Mouse (Mus musculus) ovary, postnatal 14 days (tissue): ENCODE results near the gene H2-Eb2.

ENCODE experiments used
- DNase-seq: peaks from one replicate; pipeline ENCODE4 v3.0.0; 2022; ENCODE audit warnings: low spot score

The H2-Eb2 gene

DNA sequence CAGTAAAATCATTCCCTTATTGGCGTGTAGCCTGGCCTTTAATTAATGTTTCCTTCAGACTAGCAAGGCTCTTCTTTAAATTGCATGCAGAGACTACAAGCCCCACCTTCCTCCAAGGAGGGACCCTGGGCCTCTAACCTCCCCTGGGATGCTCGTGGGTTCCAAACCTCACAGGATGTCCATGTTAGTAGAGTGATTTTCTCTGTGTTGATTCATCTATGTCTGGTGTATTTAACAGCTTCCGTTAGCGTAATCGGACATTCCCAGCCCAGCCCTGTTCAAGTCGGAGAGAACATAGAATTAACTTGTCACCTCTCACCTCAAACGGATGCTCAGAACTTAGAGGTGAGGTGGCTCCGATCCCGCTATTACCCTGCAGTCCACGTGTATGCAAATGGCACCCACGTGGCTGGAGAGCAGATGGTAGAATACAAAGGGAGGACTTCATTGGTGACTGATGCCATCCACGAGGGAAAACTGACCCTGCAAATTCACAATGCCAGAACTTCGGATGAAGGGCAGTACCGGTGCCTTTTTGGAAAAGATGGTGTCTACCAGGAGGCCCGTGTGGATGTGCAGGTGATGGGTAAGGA is 37.6 kb downstream of the H2-Eb2 start:
- DNase-seq: no peak

DNA sequence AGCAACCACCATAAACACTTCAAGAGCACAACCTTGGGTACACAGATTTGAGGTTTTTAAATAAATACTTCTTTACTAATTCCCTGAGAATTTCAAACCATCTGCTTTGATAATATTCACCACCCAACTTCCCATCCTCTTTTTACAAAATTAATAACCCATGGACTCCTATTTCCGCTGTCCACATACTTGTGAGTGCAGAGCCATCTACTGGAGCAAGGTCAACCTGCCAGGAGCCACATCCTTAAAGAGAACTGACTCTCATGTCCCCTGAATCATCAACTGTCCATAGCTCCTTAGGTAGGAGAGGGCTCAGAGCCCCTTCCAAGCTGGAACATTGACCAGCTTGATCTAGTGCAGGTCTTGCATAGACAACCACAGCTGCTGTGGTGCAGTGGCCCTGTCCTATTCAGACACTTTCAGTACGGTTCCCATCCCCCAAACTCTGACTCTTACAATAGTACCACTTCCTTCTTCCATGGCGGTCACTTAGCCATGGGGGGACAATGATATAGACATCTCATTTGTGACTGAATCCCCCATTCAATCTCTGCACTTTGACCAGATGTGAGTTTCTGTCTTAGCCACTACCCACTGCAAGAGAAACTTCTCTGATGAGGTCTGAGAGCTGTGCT is 38.3 kb downstream of the H2-Eb2 start:
- no peak for DNase-seq

DNA sequence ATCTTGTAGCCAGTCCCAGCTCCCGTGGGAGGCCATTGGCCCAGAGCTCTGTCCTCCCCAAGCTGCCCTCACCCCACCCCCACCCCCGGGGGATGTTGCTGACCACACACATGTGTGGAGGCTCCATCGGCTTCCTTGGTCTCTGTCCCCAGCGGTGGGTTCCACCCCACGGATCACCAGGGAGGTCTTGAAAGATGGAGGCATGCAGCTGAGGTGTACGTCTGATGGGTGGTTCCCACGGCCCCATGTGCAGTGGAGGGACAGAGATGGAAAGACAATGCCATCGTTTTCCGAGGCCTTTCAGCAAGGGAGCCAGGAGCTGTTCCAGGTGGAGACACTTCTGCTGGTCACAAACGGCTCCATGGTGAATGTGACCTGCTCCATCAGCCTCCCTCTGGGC is 39.6 kb downstream of the H2-Eb2 start:
- no peak for DNase-seq

DNA sequence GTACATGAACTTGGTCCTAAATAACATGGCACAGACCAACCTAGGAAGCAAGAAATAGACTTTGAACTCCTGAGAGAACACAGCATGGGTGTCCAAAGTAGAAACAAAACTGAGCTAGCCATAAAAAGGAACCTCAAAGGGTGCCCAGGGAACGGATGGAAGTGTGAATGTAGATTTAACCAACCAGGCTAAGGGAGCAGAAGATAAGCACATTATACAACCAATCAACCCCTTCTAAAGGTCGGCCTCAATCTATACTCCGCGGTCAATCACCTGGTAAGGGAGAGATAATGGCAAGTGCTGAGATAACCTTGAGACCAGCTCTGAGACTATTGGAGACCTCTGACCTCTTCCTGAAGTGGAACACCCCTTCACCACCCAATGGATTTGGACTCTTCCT is 45.1 kb downstream of the H2-Eb2 start:
- DNase-seq: no peak

DNA sequence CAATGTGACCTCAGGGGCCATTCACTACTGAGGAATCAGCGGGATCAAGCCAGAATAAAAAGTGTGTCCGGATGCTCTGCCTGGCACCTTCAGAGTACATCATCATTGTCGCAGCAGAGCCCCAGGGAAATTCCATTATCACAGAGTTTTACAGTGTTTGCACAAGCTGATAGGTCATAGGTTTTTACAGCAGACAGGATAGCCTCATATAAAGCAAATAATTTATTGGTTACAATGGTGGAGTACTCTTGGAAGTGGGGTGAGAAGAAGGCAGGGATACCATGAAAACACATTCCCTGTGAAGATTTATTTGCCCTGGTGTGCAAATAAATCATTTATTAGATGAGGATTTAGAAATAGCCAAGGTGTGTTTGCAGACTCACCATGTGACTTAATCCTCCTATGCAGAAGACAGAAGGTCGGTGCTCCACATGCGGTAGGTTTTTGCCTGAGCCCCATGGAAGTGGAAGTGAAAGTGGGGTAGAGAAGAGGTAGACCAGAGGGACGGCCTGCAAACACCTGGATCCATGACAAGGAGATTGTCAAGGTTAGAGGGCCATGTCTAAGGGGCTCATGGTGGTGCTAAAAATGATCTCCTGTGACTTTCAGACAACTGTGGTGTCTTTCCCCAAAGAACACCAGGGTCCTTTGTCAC is 47.7 kb downstream of the H2-Eb2 start:
- no peak for DNase-seq

DNA sequence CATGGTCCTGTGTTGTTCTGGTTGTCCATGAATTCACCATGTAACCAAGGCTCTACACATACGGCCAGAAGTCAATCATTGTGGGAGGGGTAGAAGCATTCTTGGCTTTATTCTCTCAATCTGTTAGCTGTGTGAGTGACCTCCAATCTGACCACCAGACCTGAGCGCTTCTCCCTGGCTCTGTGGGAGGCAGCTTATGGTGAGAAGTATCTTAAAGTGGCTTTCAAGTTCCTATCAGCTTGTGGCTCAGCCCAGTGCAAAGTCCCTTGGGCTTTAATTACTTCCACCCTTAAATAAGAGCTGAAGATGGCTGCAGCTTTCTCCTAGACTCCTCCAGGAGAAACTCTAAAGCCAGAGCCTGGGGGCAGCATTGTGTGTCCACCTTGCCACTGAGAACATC is 51.4 kb downstream of the H2-Eb2 start, which contains the start of gene Btnl1:
TSS of gene Btnl1 (plus strand) at position 286 of the 400 bp plus-strand sequence.
- DNase-seq: no peak

DNA sequence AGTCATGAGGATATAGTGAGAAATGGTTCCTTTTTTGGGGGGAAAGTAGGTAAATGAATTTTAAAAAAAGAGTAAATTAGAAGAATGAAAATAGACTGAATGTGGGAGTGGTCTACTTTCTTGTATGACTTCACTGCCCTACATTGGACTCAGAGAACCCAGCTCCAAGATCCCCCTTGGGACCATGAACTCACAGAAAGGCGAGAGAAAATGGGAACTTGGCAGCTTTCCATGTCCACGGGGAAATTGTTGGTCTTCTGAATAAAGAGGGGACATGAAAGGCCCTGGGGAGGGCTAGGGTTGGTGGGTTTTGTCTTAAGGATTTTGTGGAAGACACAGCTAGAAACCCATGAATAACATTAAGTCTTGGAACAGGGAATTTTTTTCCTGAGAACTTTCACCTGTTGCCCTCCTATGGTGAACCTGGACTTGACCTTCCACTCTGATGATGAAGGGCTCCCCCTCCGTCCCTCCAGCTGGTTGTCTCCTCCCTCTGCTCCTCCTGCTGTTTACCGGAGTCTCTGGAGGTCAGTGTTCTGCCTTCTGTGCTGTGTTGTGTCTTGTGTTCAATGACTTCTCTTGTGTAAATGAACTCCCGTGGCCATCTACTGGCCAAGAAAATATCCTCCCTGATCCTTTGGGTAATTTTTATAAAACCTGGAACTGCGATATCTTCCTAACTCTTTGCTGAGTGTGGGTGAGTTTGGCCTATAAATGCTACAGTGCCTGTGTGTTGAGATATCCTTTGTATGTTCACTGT is 52.2 kb downstream of the H2-Eb2 start:
- DNase-seq: no peak

DNA sequence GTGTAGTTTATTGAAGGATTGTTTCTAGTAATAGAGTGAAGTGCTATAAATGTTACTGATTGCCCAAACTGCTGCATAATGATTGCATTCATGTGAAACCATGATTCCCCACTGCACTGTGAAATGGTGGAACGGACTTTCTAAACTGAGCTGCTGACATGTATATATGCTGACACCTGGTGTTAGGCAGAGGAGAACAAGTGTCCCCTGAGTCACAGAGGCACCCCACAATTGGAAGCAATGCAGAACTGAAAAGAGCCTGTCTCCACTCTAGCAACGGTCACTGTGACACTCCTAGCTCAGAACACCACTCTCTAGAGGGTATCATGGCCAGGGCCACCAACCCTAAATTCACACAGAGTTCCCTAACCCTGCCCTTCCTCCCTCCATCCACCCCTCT is 53.3 kb downstream of the H2-Eb2 start:
- no peak for DNase-seq

DNA sequence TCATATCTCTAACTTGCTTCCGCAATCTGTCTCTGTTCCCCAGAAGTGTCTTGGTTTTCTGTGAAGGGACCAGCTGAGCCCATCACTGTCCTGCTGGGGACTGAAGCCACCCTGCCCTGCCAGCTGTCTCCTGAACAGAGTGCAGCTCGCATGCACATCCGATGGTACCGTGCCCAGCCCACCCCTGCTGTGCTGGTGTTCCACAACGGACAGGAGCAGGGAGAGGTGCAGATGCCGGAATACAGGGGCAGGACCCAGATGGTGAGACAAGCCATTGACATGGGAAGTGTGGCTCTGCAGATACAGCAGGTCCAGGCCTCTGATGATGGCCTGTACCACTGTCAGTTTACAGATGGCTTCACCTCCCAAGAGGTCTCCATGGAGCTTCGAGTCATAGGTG is 54.0 kb downstream of the H2-Eb2 start:
- no peak for DNase-seq

DNA sequence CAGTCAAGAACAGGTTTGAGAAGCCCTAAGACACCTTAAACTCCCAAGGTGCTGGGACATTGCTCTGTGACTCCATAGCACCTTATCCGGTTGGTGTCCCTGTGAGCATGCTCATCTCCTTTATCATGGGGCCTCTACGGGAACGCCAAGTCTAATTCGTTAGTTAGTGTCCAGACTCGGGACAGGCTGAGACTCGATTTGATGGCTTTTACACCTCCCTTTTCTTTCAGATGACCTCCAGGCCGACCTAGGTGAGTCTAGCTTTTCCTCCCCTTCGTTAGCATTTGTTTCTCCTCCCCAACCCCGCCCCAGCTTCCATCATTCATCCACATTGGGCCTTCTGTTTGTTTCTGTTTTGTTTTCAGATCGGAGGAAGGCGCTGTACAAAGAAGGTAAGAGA is 56.4 kb downstream of the H2-Eb2 start:
- DNase-seq: no peak

DNA sequence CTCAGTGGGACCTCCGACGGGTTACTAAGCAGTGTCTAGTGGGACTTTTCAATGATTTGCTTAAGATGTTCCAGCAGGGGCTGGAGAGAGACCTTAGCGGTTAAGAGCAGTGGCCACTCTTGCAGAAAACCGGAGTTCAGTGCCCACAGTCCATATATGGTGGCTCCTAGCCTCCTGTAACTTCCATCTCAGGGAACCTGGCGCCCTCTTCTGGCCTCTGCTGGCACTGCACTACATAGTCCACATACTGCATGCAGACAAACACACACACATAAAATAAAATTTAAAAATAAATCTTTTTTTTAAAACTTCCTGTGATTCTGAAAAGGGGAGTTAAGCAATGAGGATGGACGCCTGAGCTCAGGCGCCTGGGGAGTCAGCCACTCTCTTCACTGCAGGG is 57.7 kb downstream of the H2-Eb2 start:
- no peak for DNase-seq

DNA sequence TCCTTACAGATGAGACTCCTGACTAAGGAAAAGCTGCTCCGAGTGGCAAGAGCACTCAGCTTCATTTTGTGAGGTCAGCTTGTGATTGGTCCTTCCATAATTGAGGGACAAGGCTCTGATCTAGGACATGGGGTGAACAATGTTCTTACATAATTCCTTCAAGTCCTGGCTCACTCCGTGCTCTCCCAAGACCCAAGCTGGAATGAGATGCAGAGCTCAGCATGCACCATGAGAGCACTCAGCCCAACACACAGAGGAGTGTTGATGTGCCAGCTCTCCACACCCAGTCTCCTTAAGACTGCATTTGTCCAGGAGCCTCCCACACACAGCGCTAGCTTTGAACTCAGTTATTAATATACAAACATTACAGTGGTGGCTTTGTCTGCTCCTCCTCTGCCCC is 59.2 kb downstream of the H2-Eb2 start:
- no peak for DNase-seq

DNA sequence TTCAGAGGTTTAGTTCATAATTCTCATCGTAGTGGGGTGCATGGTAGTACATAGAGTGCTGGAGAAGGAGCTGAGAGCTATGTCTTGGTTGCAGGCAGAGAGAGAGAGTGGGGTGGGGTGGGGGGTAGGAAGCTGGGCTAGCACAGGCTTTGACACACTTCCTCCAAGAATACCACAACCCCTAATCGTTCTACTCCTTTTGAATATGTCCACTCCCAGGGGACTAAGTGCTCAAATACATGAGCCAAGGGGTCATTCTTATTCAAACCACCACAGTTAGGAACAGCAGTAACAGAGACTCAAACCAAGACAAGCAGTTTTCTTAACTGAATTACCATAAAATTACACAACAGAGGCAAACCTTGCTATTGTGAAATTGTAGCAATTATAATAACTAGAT is 61.2 kb downstream of the H2-Eb2 start:
- no peak for DNase-seq

DNA sequence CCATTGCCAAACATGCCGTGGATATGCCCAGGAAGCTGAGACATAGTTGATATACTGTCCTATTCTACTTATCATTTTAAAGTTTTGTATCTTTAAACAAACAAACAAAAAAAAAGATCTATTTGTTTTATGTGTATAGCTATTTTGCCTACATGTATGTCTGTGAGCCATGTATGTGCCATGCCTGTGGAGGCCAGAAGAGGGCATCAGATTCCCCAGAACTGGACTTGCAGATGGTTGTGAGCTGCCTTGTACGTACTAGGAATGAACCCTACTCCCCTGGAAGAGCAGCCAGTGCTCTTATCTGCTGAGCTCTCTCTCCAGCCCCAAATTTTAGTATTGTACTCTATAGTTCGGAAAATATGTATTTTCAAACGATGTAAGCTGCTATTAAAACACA is 63.0 kb downstream of the H2-Eb2 start:
- DNase-seq: no peak
